Mouse (Mus musculus) c-Kit-negative CD71-positive TER-119-positive erythroid progenitor cells, embryonic 14.5 days (primary cell): ENCODE data around the gene Syt8.

ENCODE experiments used
- DNase-seq: peaks from one replicate; pipeline ENCODE4 v3.0.0-alpha.2; 2013; ENCODE audit warnings: low read depth, low spot score

Gene Syt8

GRCm38 (mm10) chr7:142445324-142445723, 10.7 kb downstream of the Syt8 start:
- no peak for DNase-seq

- DNase-seq: no peak
Observed at GRCm38 (mm10) chr7:142446264-142446663, 11.6 kb downstream of the Syt8 start.

- DNase-seq: no peak
Observed at GRCm38 (mm10) chr7:142449038-142449617, 14.5 kb downstream of the Syt8 start.

- no peak for DNase-seq
Observed at GRCm38 (mm10) chr7:142454706-142455105, 20.1 kb downstream of the Syt8 start.

- no peak for DNase-seq
Observed at GRCm38 (mm10) chr7:142455251-142455650, 20.6 kb downstream of the Syt8 start.

- no peak for DNase-seq
Observed at GRCm38 (mm10) chr7:142456806-142457205, 22.2 kb downstream of the Syt8 start.

GRCm38 (mm10) chr7:142457227-142457811, 22.7 kb downstream of the Syt8 start:
- DNase-seq: no peak

- no peak for DNase-seq
Observed at GRCm38 (mm10) chr7:142458026-142458425, 23.4 kb downstream of the Syt8 start.

GRCm38 (mm10) chr7:142458676-142459298, 24.1 kb downstream of the Syt8 start:
- DNase-seq: no peak

GRCm38 (mm10) chr7:142459299-142459691, 24.6 kb downstream of the Syt8 start:
- DNase-seq: no peak

- DNase-seq: no peak
Observed at GRCm38 (mm10) chr7:142460636-142461077, 26.0 kb downstream of the Syt8 start, which contains the start of gene Lsp1. TSS of gene Lsp1 (plus strand) at chr7:142460809.

- DNase-seq: no peak
Observed at GRCm38 (mm10) chr7:142461446-142461845, 26.8 kb downstream of the Syt8 start.

GRCm38 (mm10) chr7:142462190-142462589, 27.5 kb downstream of the Syt8 start:
- no peak for DNase-seq

- DNase-seq: no peak
Observed at GRCm38 (mm10) chr7:142462594-142463078, 28.0 kb downstream of the Syt8 start.

- DNase-seq: no peak
Observed at GRCm38 (mm10) chr7:142470171-142470691, 35.6 kb downstream of the Syt8 start.

GRCm38 (mm10) chr7:142470808-142471413, 36.3 kb downstream of the Syt8 start:
- no peak for DNase-seq

GRCm38 (mm10) chr7:142471414-142471861, 36.8 kb downstream of the Syt8 start:
- no peak for DNase-seq

- DNase-seq: no peak
Observed at GRCm38 (mm10) chr7:142471884-142472570, 37.4 kb downstream of the Syt8 start.

- DNase-seq: no peak
Observed at GRCm38 (mm10) chr7:142472936-142473335, 38.3 kb downstream of the Syt8 start.

- no peak for DNase-seq
Observed at GRCm38 (mm10) chr7:142473476-142473875, 38.8 kb downstream of the Syt8 start.

- no peak for DNase-seq
Observed at GRCm38 (mm10) chr7:142474799-142475198, 40.1 kb downstream of the Syt8 start.

GRCm38 (mm10) chr7:142475641-142476040, 41.0 kb downstream of the Syt8 start:
- no peak for DNase-seq
